Mouse (Mus musculus): Measurements from ENCODE around the gene Pgm2l1.

Gene Pgm2l1

DNA sequence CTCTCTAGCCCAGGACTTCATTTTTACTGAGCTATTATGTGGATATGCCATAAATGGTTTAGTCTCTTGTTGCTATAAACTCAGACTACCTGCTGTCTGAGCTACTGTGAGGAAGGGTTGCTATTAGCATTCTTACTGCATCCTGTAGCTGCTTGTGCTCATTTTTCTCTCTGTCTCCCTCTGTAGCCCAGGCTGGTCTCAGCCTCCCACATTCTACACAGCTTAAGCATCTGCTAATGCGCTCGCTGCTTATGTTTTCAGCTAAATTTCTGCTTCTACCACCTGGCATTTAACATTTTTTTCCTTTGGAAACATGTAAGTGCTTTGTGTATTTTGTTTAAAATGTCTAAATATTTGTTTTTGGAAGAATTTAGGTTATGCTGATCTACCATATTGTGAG lies 68.6 kb downstream of the Pgm2l1 start:
- DNase-seq (ENCODE audit: low read depth, low spot score) = no peak

DNA sequence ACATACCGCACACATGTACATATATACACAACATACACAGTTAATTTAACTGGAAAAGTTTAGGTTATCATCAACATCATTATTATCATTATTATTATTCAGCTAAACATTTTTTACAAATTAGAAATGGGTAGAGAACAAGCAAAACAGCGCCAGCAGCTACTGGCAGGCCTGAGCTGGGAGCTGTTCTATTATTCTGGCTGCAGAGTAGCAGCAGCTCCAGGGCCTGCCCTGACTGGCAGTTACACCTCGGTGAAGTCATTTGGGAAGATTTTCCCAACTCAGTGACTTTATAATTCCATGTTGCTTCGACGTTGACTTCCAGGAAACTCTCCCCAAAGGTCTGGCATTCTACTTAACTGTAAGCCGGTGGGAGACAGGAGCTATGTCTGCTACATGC lies 69.5 kb downstream of the Pgm2l1 start:
- no peak for DNase-seq (ENCODE audit: low read depth, low spot score)

DNA sequence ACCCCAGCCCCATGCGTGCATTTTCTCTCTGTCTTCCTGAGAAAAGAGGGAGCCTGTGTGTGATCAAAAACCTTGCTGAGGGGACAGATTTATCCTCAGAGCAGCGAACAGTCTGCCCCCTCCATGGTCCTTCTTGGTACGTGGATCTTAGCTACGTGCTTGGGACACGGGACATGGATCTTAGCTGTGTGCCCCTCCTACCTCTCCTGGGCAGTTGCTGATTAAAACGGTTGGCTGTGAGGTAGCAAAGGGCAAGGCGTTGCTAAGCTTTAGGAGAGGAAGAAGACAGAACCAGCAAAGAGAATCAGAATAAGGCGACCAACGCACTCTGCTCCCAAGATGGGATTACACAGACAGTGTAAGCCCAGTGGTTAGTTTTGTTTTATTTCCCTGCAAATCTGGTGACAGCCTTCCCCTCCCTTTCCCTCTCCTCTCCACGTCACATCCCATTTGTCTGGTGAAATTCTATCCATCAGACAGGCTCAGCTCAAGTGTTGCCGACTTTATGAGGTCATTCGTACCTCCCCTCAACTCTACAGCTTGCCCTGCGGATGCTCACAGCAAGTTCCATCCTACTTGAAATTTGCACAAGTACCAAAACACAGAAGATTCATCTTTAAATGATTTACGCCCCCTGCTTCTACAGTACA lies 71.8 kb downstream of the Pgm2l1 start:
- DNase-seq (ENCODE audit: low read depth, low spot score) = peak; percentile 41

DNA sequence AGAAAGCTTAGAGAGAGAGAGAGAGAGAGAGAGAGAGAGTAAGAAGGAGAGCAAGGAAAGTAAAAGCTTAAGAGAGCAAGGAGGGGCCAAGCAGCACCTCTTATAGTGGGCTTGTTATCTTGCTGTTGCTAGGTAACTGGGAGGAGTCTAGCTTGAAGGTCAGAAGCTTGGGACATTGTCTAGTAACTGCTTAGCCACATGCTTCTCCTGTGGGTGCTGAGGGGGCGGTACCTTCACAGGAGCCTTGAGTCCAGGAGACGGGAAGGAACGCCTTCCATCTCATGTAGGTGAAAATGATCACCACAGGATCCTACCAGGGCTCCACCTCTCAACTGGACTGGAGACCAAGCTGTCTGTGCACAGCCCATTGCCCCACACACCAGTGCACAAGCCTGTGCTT lies 74.2 kb downstream of the Pgm2l1 start:
- no peak for DNase-seq (ENCODE audit: low read depth, low spot score)

DNA sequence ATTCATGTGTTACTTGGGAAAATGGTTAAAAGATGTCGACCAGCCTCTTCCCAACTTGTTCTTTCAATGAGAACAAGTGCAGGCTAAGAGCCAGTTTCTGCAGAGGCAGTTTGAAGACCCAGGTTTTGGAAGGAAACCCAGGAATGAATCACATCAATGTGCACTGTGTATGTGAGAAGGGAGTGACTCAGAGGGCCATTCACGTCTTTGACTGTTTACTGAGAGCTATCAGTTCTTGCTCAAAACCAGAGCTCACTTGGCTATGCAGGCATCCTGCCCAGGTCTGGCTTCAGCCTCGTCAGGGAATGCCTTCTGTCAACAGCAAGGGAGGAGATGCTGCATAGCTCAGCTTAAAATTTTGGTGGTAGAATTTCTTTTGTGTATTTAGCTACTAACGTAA lies 75.1 kb downstream of the Pgm2l1 start:
- DNase-seq (ENCODE audit: low read depth, low spot score) = no peak

DNA sequence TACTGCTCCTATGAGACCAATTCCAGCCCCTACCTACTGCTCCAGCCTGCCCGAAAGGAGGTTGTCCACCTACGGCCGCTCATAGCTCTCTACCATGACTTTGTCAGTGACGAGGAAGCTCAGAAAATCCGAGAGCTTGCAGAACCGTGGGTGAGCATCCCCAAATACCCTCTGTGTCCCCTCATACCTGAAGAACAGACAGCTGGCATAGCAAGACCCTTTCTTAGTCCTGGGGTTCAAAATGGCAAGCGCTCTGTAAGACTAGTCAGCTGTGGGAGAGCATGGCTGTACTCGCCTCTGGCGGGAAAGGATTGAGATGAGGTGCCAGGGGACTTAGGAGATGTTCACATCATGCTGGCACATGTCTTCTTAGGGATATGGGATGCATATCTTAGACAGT lies 78.7 kb downstream of the Pgm2l1 start:
- no peak for DNase-seq (ENCODE audit: low read depth, low spot score)

DNA sequence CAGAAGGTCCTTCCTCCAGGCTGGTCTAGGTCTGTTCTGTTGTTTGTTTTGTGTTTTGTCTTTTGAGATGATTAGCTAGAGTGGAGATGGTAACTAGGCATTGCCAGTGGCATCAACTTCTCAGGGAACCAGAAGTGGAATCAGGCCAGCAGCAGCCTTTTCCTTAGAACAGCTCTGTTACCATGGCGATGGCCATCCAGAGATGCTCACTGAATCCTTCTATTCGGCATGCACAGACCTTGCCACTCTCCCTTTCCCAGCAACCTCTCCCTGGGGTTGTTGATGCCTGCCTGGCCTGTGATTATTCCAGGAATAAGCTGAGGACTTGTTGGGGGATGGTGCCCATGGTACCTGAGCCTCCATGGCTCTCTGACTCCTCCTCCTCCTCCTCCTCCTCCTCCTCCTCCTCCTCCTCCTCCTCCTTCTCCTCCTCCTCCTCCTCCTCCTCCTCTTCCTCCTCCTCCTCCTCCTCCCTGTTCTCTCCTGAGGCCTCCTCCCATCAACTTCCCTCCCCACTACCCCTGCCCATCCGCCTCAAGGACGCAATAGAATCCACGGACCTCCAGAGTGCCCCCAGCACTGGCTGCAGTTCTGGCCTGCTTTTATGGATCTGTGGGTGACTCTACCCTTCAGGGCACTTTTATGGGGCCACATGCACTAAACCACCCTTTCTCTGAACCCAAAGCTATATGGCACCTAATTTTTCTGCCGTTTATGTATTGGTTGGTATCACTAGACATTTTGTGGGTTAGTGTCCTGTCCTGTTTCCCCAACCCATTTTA lies 80.9 kb downstream of the Pgm2l1 start:
- DNase-seq (ENCODE audit: low read depth, low spot score) = peak; percentile 37

DNA sequence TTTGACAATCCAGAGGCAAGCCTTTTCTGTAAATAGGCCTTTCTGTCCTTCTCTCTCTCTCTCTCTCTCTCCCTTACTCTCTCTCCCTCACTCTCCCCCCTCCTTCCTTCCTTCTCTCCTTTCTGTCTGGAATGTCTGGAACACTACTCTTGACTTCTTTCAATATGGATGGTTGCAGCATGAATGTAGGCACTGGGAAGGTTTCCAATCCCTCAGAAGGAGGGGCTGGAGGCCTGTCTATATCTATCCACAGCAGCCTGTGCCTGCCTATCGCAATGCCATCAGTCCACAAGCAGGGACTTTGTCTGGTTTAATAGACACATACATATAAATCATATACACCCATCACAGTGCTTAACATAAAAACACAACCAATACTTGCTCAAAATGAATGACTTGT lies 82.0 kb downstream of the Pgm2l1 start:
- DNase-seq (ENCODE audit: low read depth, low spot score) = no peak

DNA sequence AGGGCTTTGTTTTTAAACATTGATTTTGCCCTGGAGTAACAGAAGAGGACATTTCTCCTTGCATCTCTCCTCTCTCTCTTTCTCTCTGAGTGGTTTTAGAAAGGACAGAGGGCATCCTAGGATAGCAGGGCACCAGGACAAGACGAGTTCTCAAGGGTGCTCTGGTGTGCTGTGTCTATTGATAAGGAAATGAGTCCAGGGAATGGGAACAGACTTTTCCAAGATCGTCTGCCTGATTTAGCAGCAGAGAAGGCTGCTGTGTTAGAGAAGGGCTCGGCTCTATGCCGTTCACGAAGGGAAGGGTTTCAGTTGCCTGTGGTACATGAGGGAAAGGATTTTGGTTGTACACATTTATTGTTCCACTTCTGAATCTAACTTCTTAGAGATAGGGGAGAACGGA lies 82.5 kb downstream of the Pgm2l1 start:
- DNase-seq (ENCODE audit: low read depth, low spot score) = no peak

DNA sequence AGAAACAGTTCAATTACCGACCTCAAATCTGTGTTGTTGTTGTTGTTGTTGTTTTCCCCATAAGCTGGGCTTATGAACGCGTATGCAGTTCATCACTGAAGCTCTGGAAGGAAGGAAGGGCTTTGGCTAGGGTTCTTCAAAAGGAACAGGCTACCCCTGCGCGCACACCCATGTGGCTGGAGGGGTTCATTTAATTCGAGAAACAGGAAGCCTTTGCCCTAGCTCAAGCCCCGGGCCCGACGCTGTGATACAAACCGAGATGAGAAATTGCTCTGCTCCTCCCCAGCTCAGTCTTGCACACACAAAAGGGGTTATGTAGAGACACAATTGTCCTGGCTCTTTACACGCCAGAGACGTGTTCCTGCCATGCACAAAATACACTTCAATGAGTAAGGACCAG lies 83.1 kb downstream of the Pgm2l1 start:
- DNase-seq (ENCODE audit: low read depth, low spot score) = no peak

DNA sequence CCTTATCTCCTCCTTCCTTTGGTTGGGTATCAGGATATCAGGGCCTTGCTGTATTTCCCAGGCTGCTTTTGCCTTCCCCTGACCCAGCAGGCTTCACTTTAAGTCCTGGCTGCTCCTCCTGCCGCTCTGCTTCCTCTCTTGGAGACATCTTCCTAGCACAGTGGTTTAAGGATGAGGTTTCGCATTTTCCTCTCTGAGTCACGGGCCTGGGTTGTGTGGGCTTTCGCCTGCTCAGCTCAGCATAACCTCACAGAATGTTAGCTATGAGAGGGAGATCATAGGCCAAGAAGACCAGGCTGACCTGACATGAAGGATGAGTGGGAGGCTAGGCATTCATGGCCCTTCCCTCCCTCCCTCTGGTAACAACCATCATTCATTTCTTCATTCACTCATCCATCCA lies 85.5 kb downstream of the Pgm2l1 start:
- DNase-seq (ENCODE audit: low read depth, low spot score) = no peak

DNA sequence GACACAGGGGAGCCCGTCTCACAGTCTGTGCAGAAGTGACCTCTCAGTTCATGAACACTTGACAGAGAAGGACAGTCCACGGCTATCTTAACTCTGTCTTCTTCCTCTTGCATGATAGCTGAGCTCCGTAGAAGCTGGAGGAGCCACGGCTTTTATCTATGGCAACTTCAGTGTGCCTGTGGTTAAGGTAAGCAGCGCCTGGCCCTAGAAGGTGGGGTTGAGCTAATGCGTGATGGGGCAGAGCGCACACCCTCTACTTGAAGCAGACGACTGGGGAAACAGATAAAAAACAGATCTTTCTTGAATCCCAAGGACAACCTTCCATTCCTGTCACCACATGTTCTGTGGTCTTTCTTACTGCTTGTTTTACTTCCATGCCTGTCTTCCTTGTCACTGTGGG lies 89.7 kb downstream of the Pgm2l1 start:
- DNase-seq (ENCODE audit: low read depth, low spot score) = no peak

DNA sequence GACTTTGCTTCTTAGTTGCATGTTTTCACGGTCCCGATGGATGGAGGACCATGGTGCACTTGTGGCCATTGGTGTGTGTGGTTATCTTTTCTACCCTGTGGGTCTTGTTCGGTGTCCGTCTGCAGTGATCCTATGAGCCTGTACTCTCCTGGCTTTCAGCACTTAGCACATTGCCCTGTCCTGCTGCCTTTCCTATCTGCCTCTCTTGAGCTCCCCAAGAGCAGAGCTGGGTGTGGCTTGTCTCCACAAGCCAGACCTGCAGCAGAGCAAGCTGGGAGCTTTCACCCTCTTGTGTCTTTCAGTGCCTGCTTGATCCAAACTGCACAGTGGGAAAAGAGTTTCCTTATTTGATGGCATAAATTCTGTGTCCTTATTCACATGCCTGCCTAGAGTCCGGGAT lies 90.3 kb downstream of the Pgm2l1 start:
- DNase-seq (ENCODE audit: low read depth, low spot score) = no peak

DNA sequence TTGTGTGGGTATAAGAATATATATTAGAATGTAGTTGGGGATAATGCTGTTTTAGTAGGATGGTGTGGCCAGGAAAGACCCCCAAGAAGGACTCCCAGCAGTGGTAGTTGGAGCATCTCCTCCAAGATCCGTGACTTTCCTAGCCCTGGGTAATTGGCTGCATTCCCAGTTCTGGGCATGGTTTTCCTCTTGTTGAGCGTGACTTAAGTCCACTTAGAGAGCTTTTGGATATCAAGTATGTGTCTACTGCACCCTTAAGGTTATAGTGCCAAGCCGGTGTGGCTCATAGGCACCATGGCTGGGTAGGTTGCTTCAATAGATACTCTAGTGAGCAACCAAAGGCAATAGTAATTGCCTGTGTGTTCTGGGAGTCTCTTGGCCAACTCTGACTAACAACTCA lies 96.5 kb downstream of the Pgm2l1 start:
- DNase-seq (ENCODE audit: low read depth, low spot score) = no peak

DNA sequence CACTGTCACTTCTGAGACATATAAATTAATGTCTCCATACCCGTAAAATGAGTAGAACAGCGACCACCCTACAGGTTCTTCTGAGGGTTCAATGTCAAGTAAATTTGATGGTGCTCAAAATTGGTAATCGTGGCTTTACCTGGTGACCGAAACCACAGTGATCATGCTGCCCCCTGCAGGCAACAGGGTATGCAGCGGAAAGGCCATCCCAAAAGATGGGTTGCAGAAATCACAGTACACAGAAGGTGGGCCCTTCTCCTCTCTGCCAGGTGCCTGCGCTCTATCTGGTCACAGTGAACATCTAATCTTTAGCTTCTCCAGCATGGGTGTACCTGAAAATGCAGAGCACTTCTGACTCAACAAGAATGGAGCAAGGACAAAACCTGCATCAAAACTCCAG lies 98.3 kb downstream of the Pgm2l1 start:
- peak; percentile 23 for DNase-seq (ENCODE audit: low read depth, low spot score)

DNA sequence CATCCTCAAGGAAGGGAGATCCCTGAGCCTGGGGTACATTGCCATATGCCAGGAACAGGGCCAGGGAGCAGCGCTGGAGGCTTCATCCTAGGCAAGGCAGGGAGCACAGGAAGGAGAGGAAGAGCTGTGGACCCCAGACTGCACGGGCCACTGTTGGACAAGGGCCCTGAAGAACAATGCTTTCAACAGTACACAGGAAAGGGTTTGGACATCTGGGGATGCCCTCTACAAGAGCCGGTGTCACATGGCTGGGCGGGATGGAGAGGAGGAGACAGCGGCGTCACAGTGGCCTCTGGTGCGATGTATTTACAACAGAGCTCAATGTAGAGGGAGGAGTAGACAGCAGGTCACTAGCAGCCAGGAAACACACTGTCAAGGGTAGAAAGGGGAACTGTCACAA lies 100.3 kb downstream of the Pgm2l1 start:
- no peak for DNase-seq (ENCODE audit: low read depth, low spot score)

Data from mesoderm, embryonic 11.5 days (tissue).